Mouse (Mus musculus): Measurements from ENCODE around the gene Tnrc6b. TPM values are rescaled to one million over a fixed set of nuclear protein-coding genes. Genes with fewer than 3 reads are reported as not detected.
A peak's percentile ranks its signal among the peaks of the same experiment; 100 is the strongest.

Gene Tnrc6b
- total and polyA plus RNA-seq, 2 experiments from 2014 or later, result 32.2 to 33.5 TPM

- Histone ChIP-seq H3K9ac (replicated peaks; ENCODE audit: low read length) (no peak overlapping the region), H3K4me1 (ENCODE audit: insufficient read depth, low read length) (peaks cover 16% of the 10 kb centered on the region), H3K4me3 (ENCODE audit: low read length) (peak overlapping the region; percentile 10; the same call in 1 of the 2 replicates), H3K27me3 (ENCODE audit: insufficient read depth, low read length) (no peaks in the 10 kb centered on the region), H3K4me2 (ENCODE audit: low read depth, low read length) (peak overlapping the region; percentile 82), H3K9me3 (ENCODE audit: low read length) (no peaks in the 10 kb centered on the region), H3K27ac (no peak overlapping the region), H3K36me3 (ENCODE audit: insufficient read depth, low read length) (no peaks in the 10 kb centered on the region)
- TF ChIP-seq CTCF (IDR thresholded peaks at IDR 0.05; ENCODE audit: low read depth), result no peak
- no peak for DNase-seq (ENCODE audit: low spot score)
- WGBS, result 34% methylated on average over 1 of the region's 1 CpGs
- no peak for ATAC-seq
Observed at GRCm38 (mm10) chr15:80801597-80801996, 90.5 kb downstream of the Tnrc6b start.

- no peak overlapping the region for H3K27ac ChIP-seq
- 73% methylated on average over 5 of the region's 5 CpGs for whole genome bisulfite sequencing
- ATAC-seq (no peak), DNase-seq (ENCODE audit: low spot score) (no peak)
- no peak overlapping the region for H3K9ac ChIP-seq (replicated peaks; ENCODE audit: low read length)
- no peak overlapping the region for H3K4me3 ChIP-seq (ENCODE audit: low read length)
- H3K4me2 ChIP-seq (ENCODE audit: low read depth, low read length), result no peak overlapping the region
- peaks cover 12% of the 10 kb centered on the region for H3K4me1 ChIP-seq (ENCODE audit: insufficient read depth, low read length)
- no peaks in the 10 kb centered on the region for H3K9me3 ChIP-seq (ENCODE audit: low read length)
- TF ChIP-seq CTCF (IDR thresholded peaks at IDR 0.05; ENCODE audit: low read depth), result no peak
- H3K27me3 ChIP-seq (ENCODE audit: insufficient read depth, low read length), result no peaks in the 10 kb centered on the region
- no peaks in the 10 kb centered on the region for H3K36me3 ChIP-seq (ENCODE audit: insufficient read depth, low read length)
Observed at GRCm38 (mm10) chr15:80807162-80807561, 96.0 kb downstream of the Tnrc6b start.

- Histone ChIP-seq H3K4me3 (ENCODE audit: low read length) (no peak overlapping the region), H3K27ac (no peak overlapping the region), H3K4me2 (ENCODE audit: low read depth, low read length) (no peak overlapping the region), H3K9me3 (ENCODE audit: low read length) (no peaks in the 10 kb centered on the region), H3K4me1 (ENCODE audit: insufficient read depth, low read length) (0 out of 2 replicates have a peak, but pooled peaks cover 6% of the 10 kb centered on the region), H3K27me3 (ENCODE audit: insufficient read depth, low read length) (no peaks in the 10 kb centered on the region), H3K9ac (replicated peaks; ENCODE audit: low read length) (no peak overlapping the region), H3K36me3 (ENCODE audit: insufficient read depth, low read length) (no peaks in the 10 kb centered on the region)
- DNase-seq (ENCODE audit: low spot score) (no peak), ATAC-seq (no peak)
- 87% methylated on average over 3 of the region's 3 CpGs for WGBS
- TF ChIP-seq CTCF (IDR thresholded peaks at IDR 0.05; ENCODE audit: low read depth), result no peak
Observed at GRCm38 (mm10) chr15:80810226-80810625, 99.1 kb downstream of the Tnrc6b start.

GRCm38 (mm10) chr15:80812840-80813239 lies 101.7 kb downstream of the Tnrc6b start:
- H3K27me3 ChIP-seq (ENCODE audit: insufficient read depth, low read length), result no peaks in the 10 kb centered on the region
- H3K9ac ChIP-seq (replicated peaks; ENCODE audit: low read length), result no peak overlapping the region
- no peaks in the 10 kb centered on the region for H3K9me3 ChIP-seq (ENCODE audit: low read length)
- no peak overlapping the region for H3K4me3 ChIP-seq (ENCODE audit: low read length)
- H3K4me1 ChIP-seq (ENCODE audit: insufficient read depth, low read length), result no peaks in the 10 kb centered on the region
- whole genome bisulfite sequencing, result 94% methylated on average over 4 of the region's 4 CpGs
- H3K27ac ChIP-seq, result no peak overlapping the region
- H3K36me3 ChIP-seq (ENCODE audit: insufficient read depth, low read length), result no peaks in the 10 kb centered on the region
- no peak overlapping the region for H3K4me2 ChIP-seq (ENCODE audit: low read depth, low read length)
- TF ChIP-seq CTCF (IDR thresholded peaks at IDR 0.05; ENCODE audit: low read depth), result no peak
- no peak for ATAC-seq
- DNase-seq (ENCODE audit: low spot score), result no peak

- Histone ChIP-seq H3K4me2 (ENCODE audit: low read depth, low read length) (no peak overlapping the region), H3K9me3 (ENCODE audit: low read length) (no peaks in the 10 kb centered on the region), H3K27me3 (ENCODE audit: insufficient read depth, low read length) (no peaks in the 10 kb centered on the region), H3K36me3 (ENCODE audit: insufficient read depth, low read length) (no peaks in the 10 kb centered on the region), H3K4me1 (ENCODE audit: insufficient read depth, low read length) (no peaks in the 10 kb centered on the region), H3K4me3 (ENCODE audit: low read length) (no peak overlapping the region), H3K27ac (no peak overlapping the region), H3K9ac (replicated peaks; ENCODE audit: low read length) (no peak overlapping the region)
- no peak for DNase-seq (ENCODE audit: low spot score)
- 81% methylated on average over 7 of the region's 7 CpGs for WGBS
- no peak for TF ChIP-seq CTCF (IDR thresholded peaks at IDR 0.05; ENCODE audit: low read depth)
- no peak for ATAC-seq
Observed at GRCm38 (mm10) chr15:80814792-80815191, 103.7 kb downstream of the Tnrc6b start.

- Histone ChIP-seq H3K9me3 (ENCODE audit: low read length) (no peaks in the 10 kb centered on the region), H3K36me3 (ENCODE audit: insufficient read depth, low read length) (no peaks in the 10 kb centered on the region), H3K27ac (no peak overlapping the region), H3K4me1 (ENCODE audit: insufficient read depth, low read length) (0 out of 2 replicates have a peak, but pooled peaks cover 2% of the 10 kb centered on the region), H3K4me2 (ENCODE audit: low read depth, low read length) (no peak overlapping the region), H3K27me3 (ENCODE audit: insufficient read depth, low read length) (no peaks in the 10 kb centered on the region), H3K9ac (replicated peaks; ENCODE audit: low read length) (no peak overlapping the region), H3K4me3 (ENCODE audit: low read length) (no peak overlapping the region)
- 11% methylated on average over 1 of the region's 1 CpGs for WGBS
- DNase-seq (ENCODE audit: low spot score), result no peak
- ATAC-seq, result no peak
- no peak for TF ChIP-seq CTCF (IDR thresholded peaks at IDR 0.05; ENCODE audit: low read depth)
Observed at GRCm38 (mm10) chr15:80822276-80822675, 111.2 kb downstream of the Tnrc6b start.

GRCm38 (mm10) chr15:80831170-80831569 lies 120.1 kb downstream of the Tnrc6b start:
- WGBS, result 84% methylated on average over 3 of the region's 3 CpGs
- ATAC-seq, result no peak
- H3K4me1 ChIP-seq (ENCODE audit: insufficient read depth, low read length), result 0 out of 2 replicates have a peak, but pooled peaks cover 8% of the 10 kb centered on the region

More at GRCm38 (mm10) chr15:80831170-80831569, 120.1 kb downstream of the Tnrc6b start:
- no peak overlapping the region for H3K4me3 ChIP-seq (ENCODE audit: low read length)
- no peaks in the 10 kb centered on the region for H3K27me3 ChIP-seq (ENCODE audit: insufficient read depth, low read length)
- TF ChIP-seq CTCF (IDR thresholded peaks at IDR 0.05; ENCODE audit: low read depth), result no peak
- no peaks in the 10 kb centered on the region for H3K36me3 ChIP-seq (ENCODE audit: insufficient read depth, low read length)
- no peak overlapping the region for H3K4me2 ChIP-seq (ENCODE audit: low read depth, low read length)
- H3K27ac ChIP-seq, result no peak overlapping the region
- no peak overlapping the region for H3K9ac ChIP-seq (replicated peaks; ENCODE audit: low read length)
- no peak for DNase-seq (ENCODE audit: low spot score)
- no peaks in the 10 kb centered on the region for H3K9me3 ChIP-seq (ENCODE audit: low read length)
